Mouse (Mus musculus) stomach, postnatal 0 days (tissue): ENCODE results near the gene Zbed6.

Source experiments
- CTCF ChIP-seq: IDR thresholded peaks from 2 replicates; pipeline ENCODE4 v1.5.1; 2016; ENCODE audit warnings: antibody characterized with exemption, low read depth, mild to moderate bottlenecking, moderate library complexity
- EP300 ChIP-seq: optimal IDR thresholded peaks from 2 replicates; pipeline ENCODE3; 2016; ENCODE audit warnings: antibody characterized with exemption

GRCm38 (mm10) chr1:133691046-133691445 is 30.4 kb upstream of the Zbed6 start:
- TF ChIP-seq CTCF (no peak), EP300 (no peak)
